Mouse (Mus musculus) myocyte (in vitro differentiated cells): ENCODE results near the gene Fkbp10.

Experiments
- MYOD1 ChIP-seq, 3 experiments: IDR thresholded peaks; one replicate each; pipeline ENCODE4 v1.6.1; 2011; ENCODE audit warnings: control low read depth in 2 of 3, low read depth in 2 of 3, mild to moderate bottlenecking in 2 of 3, moderate library complexity in 1 of 3; ENCODE audit not compliant: insufficient read length in 2 of 3, control insufficient read depth in 1 of 3
- MYOG ChIP-seq, 3 experiments: IDR thresholded peaks; one replicate each; pipeline ENCODE4 v1.6.1; 2011; ENCODE audit warnings: control low read depth in 2 of 3, low read depth in 2 of 3, mild to moderate bottlenecking in 2 of 3; ENCODE audit not compliant: insufficient read length in 2 of 3, control insufficient read depth in 1 of 3, insufficient read depth in 1 of 3
- POLR2A ChIP-seq: IDR thresholded peaks from one replicate; pipeline ENCODE4 v1.6.1; 2011; ENCODE audit warnings: low read depth, mild to moderate bottlenecking, control low read depth, moderate library complexity; ENCODE audit not compliant: insufficient read length
- SRF ChIP-seq: IDR thresholded peaks from one replicate; pipeline ENCODE4 v1.6.1; 2011; ENCODE audit warnings: low read depth; ENCODE audit not compliant: control insufficient read depth, insufficient read length
- TCF12 ChIP-seq: IDR thresholded peaks from one replicate; pipeline ENCODE4 v1.6.1; 2011; ENCODE audit warnings: mild to moderate bottlenecking, control low read depth; ENCODE audit not compliant: poor library complexity, insufficient read depth, severe bottlenecking
- TCF3 ChIP-seq: IDR thresholded peaks from one replicate; pipeline ENCODE4 v1.6.1; 2011; ENCODE audit warnings: low read depth, control low read depth; ENCODE audit not compliant: insufficient read length
- USF1 ChIP-seq: IDR thresholded peaks from one replicate; pipeline ENCODE4 v1.6.1; 2011; ENCODE audit warnings: low read depth, mild to moderate bottlenecking, control low read depth, moderate library complexity

- TF ChIP-seq MYOD1 (IDR thresholded peaks at IDR 0.05; ENCODE audit: control insufficient read depth in 1 of 3, insufficient read length in 2 of 3, low read depth in 2 of 3) (no peak), MYOG (IDR thresholded peaks at IDR 0.05; ENCODE audit: control insufficient read depth in 1 of 3, insufficient read depth in 1 of 3, insufficient read length in 2 of 3, low read depth in 2 of 3) (no peak), USF1 (no peak), TCF12 (no peak), POLR2A (no peak), SRF (no peak), TCF3 (no peak)
Observed at GRCm38 (mm10) chr11:100377989-100378388, 37.5 kb upstream of the Fkbp10 start.
